In the genomic region with DNA sequence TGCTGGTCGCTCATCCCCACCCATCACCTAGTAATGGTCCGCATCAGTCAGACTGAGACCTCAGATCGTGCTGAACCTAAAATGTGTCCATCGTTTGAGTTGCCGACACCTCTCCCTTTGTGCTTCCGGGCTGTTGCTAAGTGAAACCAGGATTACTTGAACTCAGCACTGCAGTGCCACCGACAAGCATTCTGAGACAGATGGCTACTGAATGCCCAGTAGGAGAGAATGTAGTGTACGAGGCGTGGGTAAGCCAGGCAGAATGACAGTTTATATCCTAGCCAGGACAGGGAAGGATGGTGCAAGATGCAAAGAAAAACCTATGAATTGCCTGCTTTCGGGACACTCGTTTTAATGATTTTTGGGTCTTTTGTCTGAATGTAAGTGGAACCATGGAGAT, we compare ENCODE assay signal across 12 mouse cellular contexts. TPM values are rescaled to one million over a fixed set of nuclear protein-coding genes. Genes with fewer than 3 reads are reported as not detected.
DNase-seq lines count a peak whose midpoint lies in the region; ATAC-seq and TF ChIP-seq lines count a peak whose summit lies in the region.
"Had no signal": no experiment of that assay in that cellular context is flagged by ENCODE, and none has a peak within 500 bp of the region (broad histone marks: within the 10 kb centered on the region; RNA-seq: fewer than 3 reads in every experiment).

No protein-coding gene starts in this region.

- TF ChIP-seq CTCF in midbrain, postnatal 0 days (IDR thresholded peaks at IDR 0.05): no peak
- TF ChIP-seq CTCF in small intestine, adult 2 months (IDR thresholded peaks at IDR 0.05; ENCODE audit: extremely low read depth, insufficient read length, insufficient replicate concordance, low read depth, low read length): no peak

- DNase-seq in embryonic facial prominence, embryonic 10.5 days (ENCODE audit: low spot score): no peak
- no peak for DNase-seq in midbrain, embryonic 14.5 days
- DNase-seq in midbrain, postnatal 0 days (ENCODE audit: low spot score): no peak
- no peak for DNase-seq in hindbrain, embryonic 14.5 days (ENCODE audit: low spot score)
- DNase-seq in spleen, postnatal 36 days (ENCODE audit: low spot score in 2 of 2): no peak
- DNase-seq in c-Kit-positive CD71-positive TER-119-positive erythroid progenitor cells, embryonic 14.5 days (ENCODE audit: low spot score): no peak
- DNase-seq: gastrocnemius, postnatal 14 days had no signal

- no peak overlapping the region for H3K9ac ChIP-seq in embryonic facial prominence, embryonic 13.5 days
- H3K9ac ChIP-seq in midbrain, embryonic 14.5 days (replicated peaks; ENCODE audit: low read length): no peak overlapping the region
- no peak overlapping the region for H3K9ac ChIP-seq in midbrain, postnatal 0 days (replicated peaks; ENCODE audit: low read length, poor library complexity, severe bottlenecking)
- no peak overlapping the region for H3K9ac ChIP-seq in hindbrain, embryonic 14.5 days
- H3K9ac ChIP-seq: heart, embryonic 13.5 days; lung, embryonic 15.5 days had no signal

- peak overlapping the region; percentile 37 for H3K4me2 ChIP-seq in embryonic facial prominence, embryonic 13.5 days
- peak overlapping the region; percentile 16; the same call in 1 of the 2 replicates for H3K4me2 ChIP-seq in midbrain, embryonic 14.5 days (ENCODE audit: low read length)
- no peak overlapping the region for H3K4me2 ChIP-seq in midbrain, postnatal 0 days (ENCODE audit: low read depth, low read length, poor library complexity, severe bottlenecking)
- peak overlapping the region; percentile 36 for H3K4me2 ChIP-seq in hindbrain, embryonic 14.5 days (replicated peaks)
- H3K4me2 ChIP-seq: heart, embryonic 13.5 days; lung, embryonic 15.5 days had no signal

- H3K4me3 ChIP-seq in embryonic facial prominence, embryonic 13.5 days: no peak overlapping the region
- no peak overlapping the region for H3K4me3 ChIP-seq in embryonic facial prominence, embryonic 10.5 days
- H3K4me3 ChIP-seq in midbrain, embryonic 14.5 days (replicated peaks; ENCODE audit: low read depth, low read length): no peak overlapping the region
- no peak overlapping the region for H3K4me3 ChIP-seq in midbrain, postnatal 0 days (ENCODE audit: low read depth, low read length)
- H3K4me3 ChIP-seq in hindbrain, embryonic 14.5 days (replicated peaks; ENCODE audit: low read length): no peak overlapping the region
- H3K4me3 ChIP-seq in small intestine, adult 2 months (ENCODE audit: low read depth, low read length): no peak overlapping the region
- H3K4me3 ChIP-seq: heart, embryonic 13.5 days; lung, embryonic 15.5 days; megakaryocyte, embryonic 14.5 days had no signal

- 0 out of 2 replicates have a peak, but pooled peaks cover 12% of the 10 kb centered on the region for H3K4me1 ChIP-seq in embryonic facial prominence, embryonic 13.5 days
- H3K4me1 ChIP-seq in embryonic facial prominence, embryonic 10.5 days: peaks cover 49% of the 10 kb centered on the region
- peaks cover 23% of the 10 kb centered on the region for H3K4me1 ChIP-seq in midbrain, embryonic 14.5 days (ENCODE audit: control insufficient read depth, insufficient read depth, low read length)
- H3K4me1 ChIP-seq in midbrain, postnatal 0 days (ENCODE audit: insufficient read depth, low read length): no peaks in the 10 kb centered on the region
- H3K4me1 ChIP-seq in hindbrain, embryonic 14.5 days (replicated peaks; ENCODE audit: control insufficient read depth, insufficient read depth, low read length): peaks cover 35% of the 10 kb centered on the region
- peaks cover 16% of the 10 kb centered on the region for H3K4me1 ChIP-seq in small intestine, adult 2 months (ENCODE audit: control insufficient read depth, insufficient read depth, insufficient read length, low read length)

- WGBS in embryonic facial prominence, embryonic 13.5 days: 81% methylated on average over 11 of the region's 11 CpGs
- 88% methylated on average over 11 of the region's 11 CpGs for WGBS in embryonic facial prominence, embryonic 10.5 days
- WGBS in midbrain, embryonic 14.5 days: 64% methylated on average over 11 of the region's 11 CpGs
- 65% methylated on average over 11 of the region's 11 CpGs for WGBS in midbrain, postnatal 0 days
- WGBS in hindbrain, embryonic 14.5 days: 41% methylated on average over 11 of the region's 11 CpGs
- WGBS in small intestine, adult 2 months: 85% methylated on average over 11 of the region's 11 CpGs

- TF ChIP-seq POLR2A in small intestine, adult 2 months (IDR thresholded peaks at IDR 0.05; ENCODE audit: low read depth, low read length): no peak

- no peaks in the 10 kb centered on the region for H3K9me3 ChIP-seq in embryonic facial prominence, embryonic 13.5 days
- H3K9me3 ChIP-seq in embryonic facial prominence, embryonic 10.5 days: no peaks in the 10 kb centered on the region
- H3K9me3 ChIP-seq in midbrain, embryonic 14.5 days (ENCODE audit: control insufficient read depth, low read length): no peaks in the 10 kb centered on the region
- H3K9me3 ChIP-seq in midbrain, postnatal 0 days (ENCODE audit: low read length): no peaks in the 10 kb centered on the region
- H3K9me3 ChIP-seq in hindbrain, embryonic 14.5 days (ENCODE audit: control insufficient read depth, low read length): no peaks in the 10 kb centered on the region
- H3K9me3 ChIP-seq: heart, embryonic 13.5 days; lung, embryonic 15.5 days; megakaryocyte, embryonic 14.5 days had no signal

- H3K27me3 ChIP-seq in embryonic facial prominence, embryonic 13.5 days: no peaks in the 10 kb centered on the region
- no peaks in the 10 kb centered on the region for H3K27me3 ChIP-seq in embryonic facial prominence, embryonic 10.5 days (replicated peaks; ENCODE audit: low read depth, poor library complexity, severe bottlenecking)
- H3K27me3 ChIP-seq in midbrain, embryonic 14.5 days (ENCODE audit: control insufficient read depth, insufficient read depth, low read length): no peaks in the 10 kb centered on the region
- H3K27me3 ChIP-seq in midbrain, postnatal 0 days (ENCODE audit: insufficient read depth, low read length): no peaks in the 10 kb centered on the region
- H3K27me3 ChIP-seq in hindbrain, embryonic 14.5 days (ENCODE audit: control insufficient read depth, insufficient read depth, low read length): no peaks in the 10 kb centered on the region
- no peaks in the 10 kb centered on the region for H3K27me3 ChIP-seq in small intestine, adult 2 months (ENCODE audit: control insufficient read depth, insufficient read depth, low read length)
- H3K27me3 ChIP-seq: lung, embryonic 15.5 days had no signal

- ATAC-seq in embryonic facial prominence, embryonic 13.5 days (ENCODE audit: insufficient number of reproducible peaks, insufficient read depth, low FRiP score, low TSS enrichment, low read depth): no peak
- no peak for ATAC-seq in midbrain, embryonic 14.5 days (ENCODE audit: low FRiP score, low TSS enrichment)
- ATAC-seq in midbrain, postnatal 0 days (ENCODE audit: low FRiP score): no peak
- no peak for ATAC-seq in hindbrain, embryonic 14.5 days (ENCODE audit: low FRiP score)

- H3K27ac ChIP-seq in embryonic facial prominence, embryonic 13.5 days: no peak overlapping the region
- H3K27ac ChIP-seq in embryonic facial prominence, embryonic 10.5 days (replicated peaks): no peak overlapping the region
- H3K27ac ChIP-seq in midbrain, embryonic 14.5 days (replicated peaks; ENCODE audit: low read depth, low read length): 0 out of 2 replicates have a peak overlapping the region, but pooled peaks have one; percentile 33
- no peak overlapping the region for H3K27ac ChIP-seq in midbrain, postnatal 0 days (ENCODE audit: low read depth, low read length)
- peak overlapping the region; percentile 26; the same call in 1 of the 2 replicates for H3K27ac ChIP-seq in hindbrain, embryonic 14.5 days
- H3K27ac ChIP-seq in small intestine, adult 2 months (ENCODE audit: insufficient read depth, low read depth, low read length): peak overlapping the region; percentile 50
- H3K27ac ChIP-seq: heart, embryonic 13.5 days; lung, embryonic 15.5 days had no signal

- 0 out of 2 replicates have a peak, but pooled peaks cover 6% of the 10 kb centered on the region for H3K36me3 ChIP-seq in embryonic facial prominence, embryonic 13.5 days
- peaks cover 11% of the 10 kb centered on the region for H3K36me3 ChIP-seq in embryonic facial prominence, embryonic 10.5 days (replicated peaks)
- H3K36me3 ChIP-seq in midbrain, embryonic 14.5 days (ENCODE audit: control insufficient read depth, insufficient read depth, low read length): no peaks in the 10 kb centered on the region
- H3K36me3 ChIP-seq in midbrain, postnatal 0 days (ENCODE audit: insufficient read depth, low read length): 0 out of 2 replicates have a peak, but pooled peaks cover under 1% of the 10 kb centered on the region
- H3K36me3 ChIP-seq in hindbrain, embryonic 14.5 days (replicated peaks; ENCODE audit: control insufficient read depth, insufficient read depth): no peaks in the 10 kb centered on the region
- 0 out of 2 replicates have a peak, but pooled peaks cover 3% of the 10 kb centered on the region for H3K36me3 ChIP-seq in small intestine, adult 2 months (ENCODE audit: control insufficient read depth, insufficient read depth, low read length)
- H3K36me3 ChIP-seq: heart, embryonic 13.5 days; lung, embryonic 15.5 days had no signal

RNA-seq across cellular contexts. Expression of a gene that starts 52.9 kb away (rescaled TPM):
- 15.8 and 17.8 TPM in 2 replicates for polyA plus RNA-seq in embryonic facial prominence, embryonic 13.5 days (2015; fragmentation: Nextera tagmentation; extraction: Ambion mirVana)
- 28.2 and 39.6 TPM in 2 replicates for polyA plus RNA-seq in embryonic facial prominence, embryonic 10.5 days (2016; fragmentation: Nextera tagmentation; extraction: Ambion mirVana)
- 22.0 and 31.6 TPM in 2 replicates for polyA plus RNA-seq in midbrain, embryonic 14.5 days (2014; fragmentation: Nextera tagmentation; extraction: Ambion mirVana)
- total RNA-seq in midbrain, postnatal 0 days (2014; rRNA removed): 28.0 and 33.0 TPM in 2 replicates
- 9.0 and 12.4 TPM in 2 replicates for polyA plus RNA-seq in midbrain, postnatal 0 days (2015; fragmentation: Nextera tagmentation; extraction: Ambion mirVana)
- 24.4 and 26.2 TPM in 2 replicates for polyA plus RNA-seq in hindbrain, embryonic 14.5 days (2014; fragmentation: Nextera tagmentation; extraction: Ambion mirVana)
- polyA plus RNA-seq in small intestine, adult 2 months (2012; rRNA removed): 10.1 and 21.6 TPM in 2 replicates

Comparison
In these comparisons a context has a peak if more than half of its experiments do, and no peak if none do; other contexts are left out.
1. H3K27ac ChIP-seq: peak in midbrain, embryonic 14.5 days (single experiment), hindbrain, embryonic 14.5 days (single experiment) and small intestine, adult 2 months (single experiment); none in embryonic facial prominence, embryonic 13.5 days (single experiment), embryonic facial prominence, embryonic 10.5 days (single experiment) and midbrain, postnatal 0 days (single experiment).